Comparison of ENCODE assay signal across 19 mouse cellular contexts in the genomic region with DNA sequence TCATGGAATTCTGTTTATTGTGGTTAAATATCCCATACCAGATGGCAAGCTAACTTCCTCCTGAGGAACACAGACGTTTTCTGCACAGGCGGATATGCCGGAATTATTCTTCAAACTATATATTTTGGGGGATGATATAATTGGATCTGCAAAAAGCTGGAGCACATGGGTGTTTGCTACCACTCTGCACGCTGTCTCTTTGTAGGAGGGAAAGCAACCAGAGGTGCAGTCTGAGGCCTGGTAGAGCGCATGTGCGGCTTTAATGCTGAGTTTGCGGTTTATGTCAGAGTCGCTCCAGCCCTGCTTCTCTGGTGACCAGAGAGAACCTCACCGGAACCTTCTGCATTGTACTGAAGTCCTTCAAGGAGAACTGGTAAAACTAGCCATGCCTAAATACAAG.
DNase-seq lines count a peak whose midpoint lies in the region; ATAC-seq and TF ChIP-seq lines count a peak whose summit lies in the region.
"Had no signal": no experiment of that assay in that cellular context is flagged by ENCODE, and none has a peak within 500 bp of the region (broad histone marks: within the 10 kb centered on the region; RNA-seq: fewer than 3 reads in every experiment).

No protein-coding gene starts in this region.

- WGBS in intestine, embryonic 15.5 days = 85% methylated on average over 9 of the region's 9 CpGs
- 95% methylated on average over 9 of the region's 9 CpGs for WGBS in cerebellum, adult 2 months

- no peak overlapping the region for H3K27ac ChIP-seq in intestine, embryonic 15.5 days
- H3K27ac ChIP-seq in cerebellum, adult 2 months (ENCODE audit: insufficient read depth, low read length) = no peak overlapping the region
- H3K27ac ChIP-seq: hindbrain, embryonic 14.5 days; limb, embryonic 13.5 days; liver, embryonic 15.5 days; neural tube, embryonic 12.5 days had no signal

- H3K4me2 ChIP-seq in intestine, embryonic 15.5 days (replicated peaks) = no peak overlapping the region
- H3K4me2 ChIP-seq: hindbrain, embryonic 14.5 days; limb, embryonic 13.5 days; liver, embryonic 15.5 days; neural tube, embryonic 12.5 days had no signal

- H3K27me3 ChIP-seq in intestine, embryonic 15.5 days (replicated peaks) = no peaks in the 10 kb centered on the region
- H3K27me3 ChIP-seq in cerebellum, adult 2 months (ENCODE audit: control insufficient read depth, insufficient read depth, low read length) = no peaks in the 10 kb centered on the region; the same call in 1 of the 2 replicates
- H3K27me3 ChIP-seq: CH12.LX; limb, embryonic 13.5 days; liver, embryonic 15.5 days; megakaryocyte, embryonic 14.5 days; neural tube, embryonic 12.5 days had no signal

- ATAC-seq in frontal cortex, adult (ENCODE audit: low TSS enrichment) = peak; percentile 89
- no peak for ATAC-seq in intestine, embryonic 15.5 days
- ATAC-seq: intestine, embryonic 16.5 days had no signal

- no peaks in the 10 kb centered on the region for H3K36me3 ChIP-seq in intestine, embryonic 15.5 days
- H3K36me3 ChIP-seq: limb, embryonic 13.5 days; liver, embryonic 15.5 days; neural tube, embryonic 12.5 days had no signal

- H3K9me3 ChIP-seq in intestine, embryonic 15.5 days = no peaks in the 10 kb centered on the region
- H3K9me3 ChIP-seq: limb, embryonic 13.5 days; liver, embryonic 15.5 days; neural tube, embryonic 12.5 days had no signal

- no peak for TF ChIP-seq CTCF in cerebellum, adult 2 months (IDR thresholded peaks at IDR 0.05; ENCODE audit: borderline replicate concordance, insufficient read depth, low read depth, low read length)

- no peak overlapping the region for H3K9ac ChIP-seq in intestine, embryonic 15.5 days
- H3K9ac ChIP-seq: hindbrain, embryonic 14.5 days; limb, embryonic 13.5 days; liver, embryonic 15.5 days; neural tube, embryonic 12.5 days had no signal

- no peak for DNase-seq in frontal cortex, postnatal 25 days (ENCODE audit: low spot score in 2 of 2)
- DNase-seq in R1 (ENCODE audit: low read depth, low spot score) = peak; percentile 9
- peak; percentile 32 to 49 for DNase-seq in frontal cortex, postnatal 36 days (ENCODE audit: low spot score in 2 of 2)
- DNase-seq in right cerebral cortex, adult 2 months (ENCODE audit: low spot score in 2 of 2) = peak; percentile 31 to 34
- no peak for DNase-seq in retina, embryonic 14.5 days (ENCODE audit: low spot score)
- no peak for DNase-seq in cerebellum, adult 2 months
- DNase-seq: adrenal gland, postnatal 14 days; cerebellum, adult 9-11 months; gastrocnemius, postnatal 10 days; lung, postnatal 10 days had no signal

- no peak overlapping the region for H3K4me3 ChIP-seq in intestine, embryonic 15.5 days (replicated peaks)
- H3K4me3 ChIP-seq in cerebellum, adult 2 months (replicated peaks; ENCODE audit: insufficient read depth, low read depth, low read length) = no peak overlapping the region
- H3K4me3 ChIP-seq: limb, embryonic 13.5 days; liver, embryonic 15.5 days; megakaryocyte, embryonic 14.5 days; neural tube, embryonic 12.5 days had no signal

- H3K4me1 ChIP-seq in intestine, embryonic 15.5 days (replicated peaks) = no peaks in the 10 kb centered on the region
- no peaks in the 10 kb centered on the region for H3K4me1 ChIP-seq in cerebellum, adult 2 months (ENCODE audit: control insufficient read depth, insufficient read depth, low read length)
- H3K4me1 ChIP-seq: liver, embryonic 15.5 days; megakaryocyte, embryonic 14.5 days; neural tube, embryonic 12.5 days had no signal

- no peak for TF ChIP-seq POLR2A in cerebellum, adult 2 months (IDR thresholded peaks at IDR 0.05; ENCODE audit: borderline replicate concordance, insufficient read depth, low read length)

Comparison
In these comparisons a context has a peak if more than half of its experiments do, and no peak if none do; other contexts are left out.
1. DNase-seq: peak in R1 (single experiment), frontal cortex, postnatal 36 days (2 of 2) and right cerebral cortex, adult 2 months (2 of 2); none in frontal cortex, postnatal 25 days (0 of 2), retina, embryonic 14.5 days (single experiment) and cerebellum, adult 2 months (0 of 2).